ENCODE assay signal across 8 mouse cellular contexts in the genomic region with DNA sequence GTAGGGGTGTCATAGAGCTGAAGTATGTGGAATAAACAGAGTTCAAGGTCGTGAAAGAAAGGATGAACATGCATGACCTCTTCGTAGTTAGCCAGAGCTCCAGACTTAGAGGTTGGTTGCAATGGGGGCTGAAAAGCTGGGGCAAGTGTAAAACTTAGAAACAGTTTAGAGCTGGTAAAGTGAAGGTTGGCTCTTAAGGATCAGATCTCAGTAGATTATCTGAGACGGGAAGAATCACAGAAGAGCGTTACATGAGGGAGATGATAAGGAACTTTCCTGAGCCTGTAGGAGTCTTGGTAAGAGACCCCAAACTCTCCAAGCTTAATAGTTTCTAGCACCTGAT. TPM values are rescaled to one million over a fixed set of nuclear protein-coding genes. Genes with fewer than 3 reads are reported as not detected.
DNase-seq lines count a peak whose midpoint lies in the region; ATAC-seq and TF ChIP-seq lines count a peak whose summit lies in the region.

No protein-coding gene starts in this region.

- peak overlapping the region; percentile 78 for H3K4me3 ChIP-seq in kidney, embryonic 16.5 days (ENCODE audit: low read length)
- H3K4me3 ChIP-seq in embryonic facial prominence, embryonic 10.5 days, result peak overlapping the region; percentile 72
- H3K4me3 ChIP-seq in hindbrain, postnatal 0 days (ENCODE audit: low read length), result peak overlapping the region; percentile 54
- H3K4me3 ChIP-seq in midbrain, postnatal 0 days (ENCODE audit: low read depth, low read length), result peak overlapping the region; percentile 65

- no peak for ATAC-seq in kidney, embryonic 16.5 days (ENCODE audit: low FRiP score, low TSS enrichment)
- no peak for ATAC-seq in hindbrain, postnatal 0 days
- no peak for ATAC-seq in midbrain, postnatal 0 days (ENCODE audit: low FRiP score)
- no peak for ATAC-seq in inflammation-experienced regulatory T-cells, adult 6 months
- ATAC-seq in granulocyte monocyte progenitor cell, adult 5-6 weeks (replicated peaks; ENCODE audit: poor library complexity, severe bottlenecking), result no peak

- peak overlapping the region; percentile 99 for H3K27ac ChIP-seq in kidney, embryonic 16.5 days (ENCODE audit: low read length)
- H3K27ac ChIP-seq in embryonic facial prominence, embryonic 10.5 days (replicated peaks), result peak overlapping the region; percentile 98
- H3K27ac ChIP-seq in hindbrain, postnatal 0 days, result peak overlapping the region; percentile 99
- peak overlapping the region; percentile 38; the same call in 1 of the 2 replicates for H3K27ac ChIP-seq in midbrain, postnatal 0 days (ENCODE audit: low read depth, low read length)

- H3K4me2 ChIP-seq in kidney, embryonic 16.5 days (replicated peaks; ENCODE audit: low read depth, low read length), result peak overlapping the region; percentile 97
- peak overlapping the region; percentile 92 for H3K4me2 ChIP-seq in hindbrain, postnatal 0 days (ENCODE audit: low read depth, low read length)
- H3K4me2 ChIP-seq in midbrain, postnatal 0 days (ENCODE audit: low read depth, low read length, poor library complexity, severe bottlenecking), result peak overlapping the region; percentile 89

- peak overlapping the region; percentile 84 for H3K9ac ChIP-seq in kidney, embryonic 16.5 days (replicated peaks; ENCODE audit: low read length)
- peak overlapping the region; percentile 75; the same call in 1 of the 2 replicates for H3K9ac ChIP-seq in hindbrain, postnatal 0 days (replicated peaks; ENCODE audit: low read length)
- H3K9ac ChIP-seq in midbrain, postnatal 0 days (replicated peaks; ENCODE audit: low read length, poor library complexity, severe bottlenecking), result no peak overlapping the region

- 13% methylated on average over 4 of the region's 4 CpGs for WGBS in kidney, embryonic 16.5 days
- WGBS in embryonic facial prominence, embryonic 10.5 days, result 16% methylated on average over 4 of the region's 4 CpGs
- WGBS in hindbrain, postnatal 0 days, result 12% methylated on average over 4 of the region's 4 CpGs
- 14% methylated on average over 4 of the region's 4 CpGs for WGBS in midbrain, postnatal 0 days

- H3K36me3 ChIP-seq in kidney, embryonic 16.5 days (ENCODE audit: insufficient read depth, low read length), result peaks cover 7% of the 10 kb centered on the region; the same call in 1 of the 2 replicates
- H3K36me3 ChIP-seq in embryonic facial prominence, embryonic 10.5 days (replicated peaks), result peaks cover 11% of the 10 kb centered on the region
- peaks cover 2% of the 10 kb centered on the region; the same call in 1 of the 2 replicates for H3K36me3 ChIP-seq in hindbrain, postnatal 0 days (ENCODE audit: insufficient read depth, low read length)
- peaks cover 23% of the 10 kb centered on the region; the same call in 1 of the 2 replicates for H3K36me3 ChIP-seq in midbrain, postnatal 0 days (ENCODE audit: insufficient read depth, low read length)

- DNase-seq in kidney, postnatal 10 days, result no peak
- DNase-seq in embryonic facial prominence, embryonic 10.5 days (ENCODE audit: low spot score), result no peak
- no peak for DNase-seq in hindbrain, postnatal 0 days (ENCODE audit: low spot score)
- DNase-seq in midbrain, postnatal 0 days (ENCODE audit: low spot score), result no peak
- DNase-seq in embryo, embryonic 10 days (ENCODE audit: low spot score), result no peak

- H3K4me1 ChIP-seq in kidney, embryonic 16.5 days (ENCODE audit: insufficient read depth, low read length), result peaks cover 61% of the 10 kb centered on the region
- H3K4me1 ChIP-seq in embryonic facial prominence, embryonic 10.5 days, result peaks cover 80% of the 10 kb centered on the region
- peaks cover 27% of the 10 kb centered on the region for H3K4me1 ChIP-seq in hindbrain, postnatal 0 days (ENCODE audit: insufficient read depth, low read length)
- peaks cover 28% of the 10 kb centered on the region for H3K4me1 ChIP-seq in midbrain, postnatal 0 days (ENCODE audit: insufficient read depth, low read length)

- H3K9me3 ChIP-seq in kidney, embryonic 16.5 days (ENCODE audit: low read length), result no peaks in the 10 kb centered on the region
- no peaks in the 10 kb centered on the region for H3K9me3 ChIP-seq in embryonic facial prominence, embryonic 10.5 days
- no peaks in the 10 kb centered on the region for H3K9me3 ChIP-seq in hindbrain, postnatal 0 days (ENCODE audit: low read length)
- no peaks in the 10 kb centered on the region for H3K9me3 ChIP-seq in midbrain, postnatal 0 days (ENCODE audit: low read length)

- TF ChIP-seq CTCF in hindbrain, postnatal 0 days (IDR thresholded peaks at IDR 0.05; ENCODE audit: low read depth), result no peak; the same call in 1 of the 2 replicates
- no peak for TF ChIP-seq CTCF in midbrain, postnatal 0 days (IDR thresholded peaks at IDR 0.05)

- H3K27me3 ChIP-seq in kidney, embryonic 16.5 days (ENCODE audit: insufficient read depth, low read length), result no peaks in the 10 kb centered on the region
- no peaks in the 10 kb centered on the region for H3K27me3 ChIP-seq in embryonic facial prominence, embryonic 10.5 days (replicated peaks; ENCODE audit: low read depth, poor library complexity, severe bottlenecking)
- no peaks in the 10 kb centered on the region for H3K27me3 ChIP-seq in hindbrain, postnatal 0 days (ENCODE audit: insufficient read depth, low read length)
- no peaks in the 10 kb centered on the region for H3K27me3 ChIP-seq in midbrain, postnatal 0 days (ENCODE audit: insufficient read depth, low read length)

RNA-seq across cellular contexts. Expression of gene Cic, which starts 10.5 kb away (rescaled TPM):
- polyA plus RNA-seq in kidney, embryonic 16.5 days (2015; fragmentation: Nextera tagmentation; extraction: Ambion mirVana), result 28.9 and 30.8 TPM in 2 replicates
- polyA plus RNA-seq in embryonic facial prominence, embryonic 10.5 days (2016; fragmentation: Nextera tagmentation; extraction: Ambion mirVana), result 17.1 and 21.4 TPM in 2 replicates
- 153 and 155 TPM in 2 replicates for total RNA-seq in hindbrain, postnatal 0 days (2014; rRNA removed)
- polyA plus RNA-seq in hindbrain, postnatal 0 days (2015; fragmentation: Nextera tagmentation; extraction: Ambion mirVana), result 28.2 and 30.6 TPM in 2 replicates
- total RNA-seq in midbrain, postnatal 0 days (2014; rRNA removed), result 145 and 146 TPM in 2 replicates
- polyA plus RNA-seq in midbrain, postnatal 0 days (2015; fragmentation: Nextera tagmentation; extraction: Ambion mirVana), result 26.8 and 31.9 TPM in 2 replicates
- 10 to 100 TPM; 17.9 to 35.2 (median 21.6) TPM for polyA plus RNA-seq in inflammation-experienced regulatory T-cells, adult 6 months (2017; shearing (Covaris generic))
- 130 and 136 TPM in 2 replicates for total RNA-seq in granulocyte monocyte progenitor cell, adult 5-6 weeks (2014; fragmentation: Nextera tagmentation)
- 25.1 and 31.3 TPM in 2 replicates for total RNA-seq in granulocyte monocyte progenitor cell, adult 5-6 weeks (2017)

RNA-seq across cellular contexts. Expression of gene Pafah1b3, which starts 19.8 kb away (rescaled TPM):
- polyA plus RNA-seq in kidney, embryonic 16.5 days (2015; fragmentation: Nextera tagmentation; extraction: Ambion mirVana), result 197 and 199 TPM in 2 replicates
- polyA plus RNA-seq in embryonic facial prominence, embryonic 10.5 days (2016; fragmentation: Nextera tagmentation; extraction: Ambion mirVana), result 281 and 301 TPM in 2 replicates
- total RNA-seq in hindbrain, postnatal 0 days (2014; rRNA removed), result 534 and 592 TPM in 2 replicates
- 469 and 484 TPM in 2 replicates for polyA plus RNA-seq in hindbrain, postnatal 0 days (2015; fragmentation: Nextera tagmentation; extraction: Ambion mirVana)
- total RNA-seq in midbrain, postnatal 0 days (2014; rRNA removed), result 595 and 661 TPM in 2 replicates
- polyA plus RNA-seq in midbrain, postnatal 0 days (2015; fragmentation: Nextera tagmentation; extraction: Ambion mirVana), result 604 and 629 TPM in 2 replicates
- 10 to 100 TPM; 17.5 to 37.2 (median 31.3) TPM for polyA plus RNA-seq in inflammation-experienced regulatory T-cells, adult 6 months (2017; shearing (Covaris generic))
- total RNA-seq in granulocyte monocyte progenitor cell, adult 5-6 weeks (2014; fragmentation: Nextera tagmentation), result 17.2 and 41.6 TPM in 2 replicates
- total RNA-seq in granulocyte monocyte progenitor cell, adult 5-6 weeks (2017), result 16.1 and 17.4 TPM in 2 replicates

RNA-seq across cellular contexts. Expression of gene Prr19, which starts 23.2 kb away (rescaled TPM):
- 0.84 and 0.98 TPM in 2 replicates for polyA plus RNA-seq in kidney, embryonic 16.5 days (2015; fragmentation: Nextera tagmentation; extraction: Ambion mirVana)
- 0.82 and 0.88 TPM in 2 replicates for polyA plus RNA-seq in embryonic facial prominence, embryonic 10.5 days (2016; fragmentation: Nextera tagmentation; extraction: Ambion mirVana)
- total RNA-seq in hindbrain, postnatal 0 days (2014; rRNA removed), result 0.93 and 1.4 TPM in 2 replicates
- polyA plus RNA-seq in hindbrain, postnatal 0 days (2015; fragmentation: Nextera tagmentation; extraction: Ambion mirVana), result 3.1 and 3.6 TPM in 2 replicates
- 2.0 and 2.5 TPM in 2 replicates for total RNA-seq in midbrain, postnatal 0 days (2014; rRNA removed)
- 5.7 and 7.0 TPM in 2 replicates for polyA plus RNA-seq in midbrain, postnatal 0 days (2015; fragmentation: Nextera tagmentation; extraction: Ambion mirVana)
- not detected for polyA plus RNA-seq in inflammation-experienced regulatory T-cells, adult 6 months (2017; shearing (Covaris generic))
- total RNA-seq in granulocyte monocyte progenitor cell, adult 5-6 weeks (2014; fragmentation: Nextera tagmentation), result not detected in 2 replicates
- total RNA-seq in granulocyte monocyte progenitor cell, adult 5-6 weeks (2017), result not detected in 2 replicates

RNA-seq across cellular contexts. Expression of gene Erf, which starts 27.4 kb away (rescaled TPM):
- polyA plus RNA-seq in kidney, embryonic 16.5 days (2015; fragmentation: Nextera tagmentation; extraction: Ambion mirVana), result 12.5 and 15.2 TPM in 2 replicates
- polyA plus RNA-seq in embryonic facial prominence, embryonic 10.5 days (2016; fragmentation: Nextera tagmentation; extraction: Ambion mirVana), result 10.9 and 11.5 TPM in 2 replicates
- 19.0 and 20.8 TPM in 2 replicates for total RNA-seq in hindbrain, postnatal 0 days (2014; rRNA removed)
- 3.0 and 3.7 TPM in 2 replicates for polyA plus RNA-seq in hindbrain, postnatal 0 days (2015; fragmentation: Nextera tagmentation; extraction: Ambion mirVana)
- total RNA-seq in midbrain, postnatal 0 days (2014; rRNA removed), result 15.8 TPM in 2 replicates
- polyA plus RNA-seq in midbrain, postnatal 0 days (2015; fragmentation: Nextera tagmentation; extraction: Ambion mirVana), result 2.2 and 3.0 TPM in 2 replicates
- under 1 TPM; 0.34 to 0.70 (median 0.38) TPM for polyA plus RNA-seq in inflammation-experienced regulatory T-cells, adult 6 months (2017; shearing (Covaris generic))
- 10.5 and 10.7 TPM in 2 replicates for total RNA-seq in granulocyte monocyte progenitor cell, adult 5-6 weeks (2014; fragmentation: Nextera tagmentation)
- total RNA-seq in granulocyte monocyte progenitor cell, adult 5-6 weeks (2017), result 5.3 and 6.0 TPM in 2 replicates

RNA-seq across cellular contexts. Expression of gene Tmem145, which starts 27.9 kb away (rescaled TPM):
- polyA plus RNA-seq in kidney, embryonic 16.5 days (2015; fragmentation: Nextera tagmentation; extraction: Ambion mirVana), result 0.10 and 0.67 TPM in 2 replicates
- polyA plus RNA-seq in embryonic facial prominence, embryonic 10.5 days (2016; fragmentation: Nextera tagmentation; extraction: Ambion mirVana), result 0.85 and 1.0 TPM in 2 replicates
- 56.6 and 88.3 TPM in 2 replicates for total RNA-seq in hindbrain, postnatal 0 days (2014; rRNA removed)
- polyA plus RNA-seq in hindbrain, postnatal 0 days (2015; fragmentation: Nextera tagmentation; extraction: Ambion mirVana), result 104 and 106 TPM in 2 replicates
- total RNA-seq in midbrain, postnatal 0 days (2014; rRNA removed), result 105 and 106 TPM in 2 replicates
- polyA plus RNA-seq in midbrain, postnatal 0 days (2015; fragmentation: Nextera tagmentation; extraction: Ambion mirVana), result 131 and 143 TPM in 2 replicates
- not detected for polyA plus RNA-seq in inflammation-experienced regulatory T-cells, adult 6 months (2017; shearing (Covaris generic))
- not detected in 2 replicates for total RNA-seq in granulocyte monocyte progenitor cell, adult 5-6 weeks (2014; fragmentation: Nextera tagmentation)
- total RNA-seq in granulocyte monocyte progenitor cell, adult 5-6 weeks (2017), result not detected in 2 replicates

Comparison
In these comparisons a context has a peak if more than half of its experiments do, and no peak if none do; other contexts are left out.
1. H3K27ac ChIP-seq: peak in every context shown above with its lines; median percentile 99 in kidney, embryonic 16.5 days; 99 in hindbrain, postnatal 0 days; 98 in embryonic facial prominence, embryonic 10.5 days; 38 in midbrain, postnatal 0 days.